Mouse (Mus musculus) spleen, postnatal 10 days (tissue): ENCODE results near the gene Cisd3.
A peak's percentile ranks its signal among the peaks of the same experiment; 100 is the strongest.
"Not testable (repeated sequence)": the region's sequence is repeated elsewhere in the genome, so short reads cannot be mapped to it uniquely, and the experiment has no call there.

Experiments used
- DNase-seq, 2 experiments: peaks; one replicate each; pipeline ENCODE4 v3.0.0; 2021 to 2022; ENCODE audit warnings: low spot score in 2 of 2

Cisd3 gene

DNA sequence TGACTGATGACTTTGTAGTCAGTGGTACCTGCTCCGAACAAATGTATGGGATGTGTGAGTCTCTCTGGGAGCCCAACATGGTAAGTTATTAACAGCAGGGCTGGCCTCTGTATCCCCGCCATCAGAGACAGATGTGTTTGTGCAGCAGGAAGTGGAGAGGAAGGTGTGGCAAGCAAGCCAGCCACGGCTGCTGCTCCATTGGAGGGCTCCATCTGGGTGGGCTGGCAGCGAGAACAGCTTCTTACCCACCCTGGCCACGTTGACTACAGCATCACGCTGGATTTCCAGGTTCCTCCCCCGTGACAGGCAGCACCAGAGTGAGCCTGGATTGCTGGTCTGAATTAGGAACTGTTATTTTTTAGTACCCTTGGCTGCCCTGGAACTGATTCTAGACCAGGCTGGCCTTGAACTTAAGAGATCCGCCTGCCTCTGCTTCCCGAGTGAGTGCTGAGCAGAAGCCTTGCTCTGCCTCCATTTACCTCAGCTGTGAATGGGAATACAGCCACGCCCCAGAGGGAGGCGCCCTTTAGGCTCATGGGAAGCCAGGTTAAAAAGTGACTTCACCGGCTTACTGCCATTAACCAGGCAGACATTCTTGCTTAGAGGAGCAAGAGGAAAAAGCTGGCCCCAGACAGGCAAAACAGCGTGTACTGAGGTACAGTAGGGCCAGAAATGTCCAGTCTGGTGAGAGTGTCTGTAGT lies 25.7 kb downstream of the Cisd3 start:
- no peak for DNase-seq

DNA sequence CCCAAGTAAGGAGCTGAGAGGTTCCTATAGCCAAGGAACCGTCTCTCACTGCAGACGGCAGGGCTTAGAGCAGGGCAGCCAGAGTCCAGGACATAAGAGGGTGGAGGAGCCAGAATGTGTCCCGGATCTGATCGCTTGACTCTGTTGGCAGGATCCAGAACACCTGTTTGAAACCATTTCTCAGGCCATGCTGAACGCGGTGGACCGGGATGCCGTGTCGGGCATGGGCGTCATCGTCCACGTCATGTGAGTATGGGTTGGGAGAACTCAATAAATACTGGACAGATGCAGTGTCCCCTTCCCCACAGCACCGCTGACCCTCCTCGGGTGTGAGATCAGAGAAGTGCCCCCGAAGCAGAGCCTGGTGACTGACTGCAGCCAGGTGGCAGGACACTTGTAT lies 26.7 kb downstream of the Cisd3 start:
- no peak for DNase-seq

DNA sequence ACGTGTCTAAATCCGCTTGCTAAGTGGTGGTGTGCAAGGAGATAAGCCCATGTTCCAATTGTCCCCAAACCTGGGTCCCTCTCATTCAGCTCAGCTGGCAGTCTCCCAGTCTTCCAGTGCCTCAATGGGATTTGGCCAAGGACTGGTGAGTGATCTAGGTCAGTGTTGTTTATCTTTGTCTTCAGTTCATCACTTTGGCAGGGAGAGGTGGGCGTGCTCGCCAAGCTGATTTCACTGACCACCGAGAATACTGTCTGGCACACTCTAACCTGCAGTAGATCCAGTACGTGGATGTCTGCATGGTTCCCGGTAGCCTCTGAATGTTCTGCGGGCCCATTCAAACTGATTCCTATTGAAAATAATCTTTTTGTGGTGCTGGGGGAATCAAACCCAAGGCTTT lies 28.3 kb downstream of the Cisd3 start:
- DNase-seq: no peak

DNA sequence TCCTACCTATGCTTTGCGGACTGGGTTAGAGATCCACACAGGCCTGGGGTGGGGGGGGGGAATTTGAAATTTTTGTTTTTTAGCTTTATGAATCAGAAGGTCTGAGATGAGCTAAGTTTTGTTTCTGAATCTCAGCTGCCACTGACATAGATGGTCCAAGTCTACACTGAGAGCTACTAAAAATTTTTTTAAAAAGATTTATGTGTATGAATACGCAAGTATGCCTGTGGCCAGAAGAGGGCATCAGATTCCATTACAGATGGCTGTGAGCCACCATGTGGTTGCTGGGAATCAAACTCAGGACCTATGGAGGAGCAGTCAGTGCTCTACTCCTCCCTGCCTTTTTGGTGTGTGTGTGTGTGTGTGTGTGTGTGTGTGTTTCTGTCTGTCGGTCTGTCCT lies 28.7 kb downstream of the Cisd3 start:
- DNase-seq: no peak

DNA sequence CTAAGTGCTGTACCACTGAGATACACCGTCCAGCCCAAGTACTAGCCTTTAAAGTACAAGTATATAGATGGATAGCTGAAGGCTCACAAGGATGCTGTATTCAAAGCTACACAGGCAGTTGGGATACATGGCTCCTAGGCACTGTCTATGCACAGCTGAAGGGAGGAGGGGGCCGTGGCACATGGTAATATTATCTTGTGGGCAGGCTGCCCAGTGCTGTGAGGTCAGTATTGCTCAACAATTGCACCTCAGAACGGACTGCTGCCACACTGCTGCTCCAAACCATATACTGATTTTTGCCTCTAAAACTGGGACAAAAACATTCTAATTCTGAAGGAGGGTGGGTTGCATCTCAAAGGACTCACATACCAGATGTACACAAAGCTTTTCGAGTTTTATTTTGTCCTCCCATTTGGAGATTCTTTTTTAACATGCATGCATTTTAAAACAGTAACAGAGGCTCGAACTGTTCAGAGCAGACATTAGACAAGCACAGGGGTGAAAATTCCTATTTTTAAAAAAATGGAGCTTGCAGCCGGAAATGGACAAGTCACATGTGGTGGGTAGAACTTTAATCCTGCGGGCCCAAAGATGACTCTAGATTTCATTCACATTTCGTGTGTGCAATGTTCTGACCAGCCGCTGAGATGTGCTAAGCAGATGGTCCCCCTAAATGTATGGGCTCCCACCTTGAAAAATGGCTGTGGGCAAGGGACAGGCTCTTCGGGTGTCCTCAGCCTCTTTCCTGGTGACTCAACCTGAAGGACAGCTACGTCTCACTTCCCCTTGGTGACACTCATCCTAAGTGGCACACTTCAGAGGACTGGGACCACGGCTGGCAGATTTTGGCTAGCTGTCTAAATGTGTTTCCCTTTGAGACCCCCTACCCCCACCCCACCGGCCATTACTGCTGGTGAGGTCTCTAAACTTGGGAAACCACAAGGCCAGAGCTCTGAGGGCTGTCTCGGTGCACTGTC lies 29.4 kb downstream of the Cisd3 start:
- DNase-seq: no peak

DNA sequence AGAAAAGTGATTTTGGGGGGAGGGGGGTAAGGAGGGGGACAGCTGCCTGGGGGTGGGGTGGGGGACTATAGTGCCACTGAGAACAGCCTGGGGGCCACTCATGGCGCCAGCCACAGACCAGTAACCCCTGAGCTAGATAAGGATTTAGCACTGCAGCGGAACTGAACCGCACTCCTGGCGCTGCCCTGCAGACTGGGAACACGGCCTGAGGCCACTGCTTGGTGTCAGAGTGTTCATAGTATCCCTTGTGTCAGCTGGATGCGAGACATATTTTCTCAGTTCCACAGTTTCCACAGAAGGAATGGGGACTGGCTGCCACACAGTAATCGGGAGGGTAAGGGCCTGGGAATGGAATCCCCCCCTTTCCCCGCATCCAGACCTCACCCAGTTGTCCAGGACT lies 30.4 kb downstream of the Cisd3 start:
- DNase-seq: no peak

DNA sequence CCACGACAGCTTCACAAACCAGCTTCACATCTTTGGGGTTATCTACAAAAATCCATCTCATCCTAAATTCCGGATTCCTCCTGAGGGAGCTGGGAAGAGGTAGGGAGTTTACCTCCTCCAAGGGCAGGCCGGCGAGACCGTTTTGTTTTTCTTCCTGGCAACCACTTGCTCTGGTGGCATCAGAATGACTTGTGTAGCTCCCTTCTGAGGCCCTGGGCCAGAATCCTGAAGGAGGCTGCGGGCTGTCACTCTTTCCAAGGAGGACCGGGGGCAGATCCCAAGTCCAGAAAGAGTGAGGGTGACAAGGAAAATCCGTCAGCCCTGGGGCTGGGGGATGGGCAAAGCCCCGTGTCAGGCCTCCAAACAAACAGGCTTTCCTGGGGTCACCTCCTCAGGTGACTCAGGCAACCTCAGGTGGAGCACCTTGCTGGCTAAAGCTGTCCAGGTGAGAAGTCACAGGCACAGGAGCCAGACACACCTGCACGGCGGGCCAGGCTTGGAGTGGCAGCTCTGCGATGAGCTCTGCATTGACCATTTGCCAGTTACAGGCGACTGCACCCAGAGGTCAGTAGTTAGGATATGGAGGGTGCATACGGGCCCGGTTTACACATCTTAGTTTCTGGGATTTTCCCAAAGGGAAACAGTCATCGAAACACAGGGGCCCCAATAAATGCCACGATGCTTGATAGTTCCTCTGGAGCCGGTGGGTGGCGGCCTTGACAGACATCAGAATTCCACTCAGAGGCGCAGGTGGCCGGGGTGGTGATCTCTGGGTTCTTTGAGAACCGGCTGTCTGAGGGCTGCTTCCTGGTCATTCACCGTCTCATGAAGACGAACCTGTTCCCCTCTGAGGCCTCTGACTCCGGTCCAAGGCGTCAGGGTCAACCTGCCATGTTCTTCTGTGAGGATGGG lies 32.0 kb downstream of the Cisd3 start:
- DNase-seq: no peak

DNA sequence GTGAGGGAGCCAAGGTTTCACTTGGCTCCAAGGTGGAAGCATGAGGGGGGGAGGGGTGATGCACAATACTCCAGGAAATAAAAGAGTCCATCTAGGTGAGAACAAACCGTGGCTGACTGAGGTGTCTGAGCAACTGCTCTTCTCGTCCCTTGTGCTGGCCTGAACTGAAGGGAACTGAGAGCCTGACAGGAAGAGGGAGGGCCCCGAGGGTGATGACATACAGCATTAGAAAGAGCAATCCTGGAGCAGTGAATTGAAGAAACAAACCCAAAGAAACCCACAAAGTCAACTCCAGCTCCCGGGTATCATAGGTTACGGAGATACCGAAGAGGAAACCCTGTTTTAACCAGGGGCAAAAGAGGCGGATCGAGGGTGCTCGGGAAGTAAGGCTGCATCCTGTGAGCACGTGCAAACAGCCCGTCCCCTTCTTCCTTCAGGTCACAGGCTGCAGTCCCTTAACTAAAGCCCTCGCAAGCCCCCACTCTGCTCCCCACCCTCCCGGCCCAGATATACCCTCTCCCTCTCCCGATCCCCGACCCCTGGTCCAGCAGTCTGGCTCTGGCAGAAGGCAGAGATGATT lies 32.7 kb downstream of the Cisd3 start:
- peak in 1 of 2 experiments; percentile 54 for DNase-seq

DNA sequence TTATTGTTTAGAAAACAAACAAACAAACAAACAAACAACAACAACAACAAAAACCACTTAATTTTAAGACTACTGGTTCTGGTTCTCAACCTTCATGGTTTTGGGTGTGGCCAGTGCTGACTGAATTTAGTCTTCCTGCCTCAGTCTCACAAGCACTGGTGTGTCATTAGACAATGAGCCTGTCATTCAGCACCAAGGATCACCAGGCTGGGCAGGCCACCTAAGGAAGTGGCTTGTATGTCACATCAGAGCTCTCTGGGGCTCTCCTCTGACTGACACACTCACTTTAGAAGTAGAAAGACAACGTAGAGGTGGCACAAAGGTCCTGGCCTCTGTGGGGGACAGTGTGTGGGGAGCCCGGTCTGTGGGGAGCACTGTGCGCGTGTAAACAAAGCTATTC lies 33.4 kb downstream of the Cisd3 start:
- DNase-seq: no peak

DNA sequence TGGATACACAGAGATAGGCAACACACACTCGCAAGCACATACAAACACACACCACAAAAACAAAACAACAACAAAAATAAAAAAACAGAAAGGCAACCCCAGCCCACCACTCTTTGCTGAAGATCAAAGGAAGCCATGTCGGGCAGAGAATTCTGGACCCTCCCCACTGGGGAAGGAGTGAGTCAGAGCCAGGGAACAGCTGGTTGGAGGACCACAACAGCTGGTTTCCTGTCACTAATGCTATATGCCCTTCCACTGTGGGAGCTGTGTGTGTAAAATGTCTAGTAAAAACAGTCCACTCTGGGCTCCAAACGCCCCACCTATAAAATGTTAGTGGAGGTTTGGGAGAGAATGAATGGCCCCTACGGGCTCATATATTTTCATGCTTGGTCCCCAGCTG lies 35.7 kb downstream of the Cisd3 start:
- no peak for DNase-seq

DNA sequence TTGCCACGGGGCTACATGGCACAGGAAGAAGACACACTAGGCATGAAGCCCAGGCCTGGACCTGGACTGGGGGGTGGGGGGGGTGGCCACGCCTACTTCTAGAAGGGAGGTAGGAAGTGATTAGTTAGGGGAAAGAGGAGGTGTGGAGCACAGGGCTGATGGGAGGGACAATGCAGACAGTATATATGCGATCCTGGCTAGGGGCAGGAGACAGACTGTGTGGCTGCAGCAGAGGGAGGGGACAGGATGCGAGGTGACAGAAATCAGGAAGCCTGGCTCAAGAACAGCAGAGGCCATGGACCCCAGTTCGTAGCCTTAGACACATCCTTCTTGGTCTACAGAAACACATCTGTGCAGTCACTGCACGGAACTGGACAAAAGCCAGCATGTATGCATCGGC lies 38.1 kb downstream of the Cisd3 start:
- DNase-seq: no peak

DNA sequence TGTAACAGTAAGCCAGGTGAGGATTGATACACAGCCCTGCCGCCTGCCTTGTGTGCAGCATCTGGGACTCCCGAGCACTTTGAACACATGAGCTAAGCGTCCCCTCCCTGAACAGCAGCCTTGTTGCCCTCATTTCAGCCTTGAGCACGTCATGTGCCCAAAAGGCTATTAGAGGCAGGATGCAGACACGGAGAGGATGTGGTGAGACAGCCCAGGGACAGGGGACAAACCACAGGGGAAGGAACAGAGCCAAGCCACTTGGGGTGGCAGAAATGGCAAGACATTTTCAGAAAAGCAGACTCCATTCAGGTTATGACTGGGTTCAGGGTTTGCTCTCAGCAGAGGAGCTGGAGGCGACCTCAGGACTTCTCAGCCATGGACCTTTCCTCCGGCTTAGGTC lies 42.7 kb downstream of the Cisd3 start:
- DNase-seq: no peak

DNA sequence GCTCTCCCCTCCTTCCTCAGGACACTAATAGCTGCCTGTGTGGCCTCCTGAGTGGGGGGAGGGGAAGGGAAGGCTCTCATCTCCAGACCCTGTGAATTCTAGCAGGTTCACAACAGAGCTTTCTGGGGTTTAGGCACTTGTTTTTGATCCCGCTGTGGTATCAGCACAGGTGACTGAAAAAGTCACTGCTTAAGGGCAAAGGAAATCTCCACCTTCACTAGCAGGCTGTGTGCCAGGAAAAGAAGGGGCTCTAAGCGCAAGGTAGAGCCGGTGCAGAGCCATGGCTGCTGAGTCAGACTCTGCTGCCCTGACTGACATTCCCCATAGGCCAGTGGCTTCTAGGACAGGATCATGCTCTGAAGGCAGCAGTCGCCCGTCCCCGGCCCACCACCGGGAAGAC lies 43.1 kb downstream of the Cisd3 start:
- DNase-seq: no peak

DNA sequence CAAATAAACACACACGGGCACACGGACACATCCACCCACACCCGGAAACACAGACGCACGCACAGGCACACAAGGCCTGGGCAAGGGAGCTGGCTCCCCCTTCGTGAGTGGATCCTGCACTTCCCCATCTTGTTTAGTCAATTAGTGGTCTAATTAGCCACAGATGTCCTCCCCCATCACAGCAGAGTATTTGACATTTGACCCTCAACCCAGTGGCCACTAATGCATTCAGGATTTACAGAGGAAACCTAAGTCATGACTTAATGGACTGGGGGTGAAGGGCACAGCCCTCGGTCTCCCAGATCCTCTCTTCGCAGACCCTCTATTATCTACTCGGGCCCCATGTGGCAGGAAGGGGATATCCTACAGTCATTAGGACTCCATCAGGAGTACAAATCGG lies 48.1 kb downstream of the Cisd3 start:
- no peak for DNase-seq

DNA sequence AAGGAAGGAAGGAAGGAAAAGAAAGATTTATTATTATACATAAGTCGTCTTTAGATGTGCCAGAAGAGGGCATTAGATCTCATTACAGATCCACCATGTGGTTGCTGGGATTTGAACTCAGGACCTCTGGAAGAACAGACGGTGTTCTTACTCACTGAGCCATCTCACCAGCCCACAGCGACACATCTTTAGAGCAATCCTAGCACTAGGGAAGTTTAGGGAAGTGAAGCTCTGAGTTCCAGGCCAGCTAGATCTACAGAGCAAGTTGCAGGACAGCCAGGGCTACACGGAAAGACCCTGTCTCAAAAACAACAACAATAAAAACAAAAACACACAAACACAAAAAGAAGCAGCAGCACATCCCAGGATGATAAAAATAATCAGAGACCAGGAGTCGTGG lies 49.2 kb downstream of the Cisd3 start:
- not testable (repeated sequence) for DNase-seq

DNA sequence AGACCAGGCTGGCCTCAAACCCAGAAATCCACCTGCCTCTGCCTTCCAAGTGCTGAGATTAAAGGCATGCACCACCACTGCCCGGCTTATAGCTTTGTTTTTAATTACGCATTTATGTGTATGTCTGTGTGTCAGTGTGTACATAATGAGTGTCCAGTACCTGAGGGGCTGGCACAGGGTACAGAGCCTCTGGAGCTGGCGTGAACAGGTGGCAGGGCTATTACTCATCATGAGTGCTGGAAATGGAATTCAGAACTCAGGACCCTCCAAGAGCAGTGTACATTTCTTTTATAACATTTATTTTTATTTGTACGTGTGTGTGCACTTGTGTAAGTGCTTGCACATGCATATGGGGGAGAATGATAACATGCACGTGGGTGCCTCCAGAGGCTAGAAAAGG lies 51.0 kb downstream of the Cisd3 start:
- DNase-seq: no peak

DNA sequence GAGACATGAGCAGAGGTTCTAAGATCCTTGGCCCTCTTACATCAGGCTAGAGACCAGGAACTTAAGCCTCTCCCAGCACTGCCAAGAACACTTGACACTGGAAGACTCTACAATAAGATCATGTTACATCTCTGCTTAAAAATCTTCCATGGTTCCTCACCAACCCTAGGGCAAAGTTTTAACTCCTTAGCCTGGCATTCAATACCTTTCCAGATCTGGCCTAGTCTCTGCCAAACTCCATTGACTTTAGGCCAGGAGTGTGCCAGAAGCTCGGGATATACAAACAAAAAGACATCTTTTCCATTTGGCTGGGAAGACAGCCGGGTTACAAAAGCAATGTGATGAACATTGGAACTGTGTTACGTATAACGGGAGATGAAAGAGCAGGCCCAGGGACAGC lies 52.0 kb downstream of the Cisd3 start:
- no peak for DNase-seq
